Mouse (Mus musculus) cerebellum, adult (tissue): ENCODE measurements at regions not wholly inside any gene's neighbourhood (a gene's known extent, or its start where the extent isn't known, plus 50 kb on each side); places are given as distances from the start of the nearest gene placed in this dataset.

Experiments used
- ATAC-seq: cut with Nextera tagmentation; 2 replicates; pipeline ENCODE4 v1.9.2; 2017; ENCODE audit warnings: mild to moderate bottlenecking, moderate library complexity, mixed read lengths; ENCODE audit not compliant: insufficient number of reproducible peaks, low FRiP score, low TSS enrichment

DNA sequence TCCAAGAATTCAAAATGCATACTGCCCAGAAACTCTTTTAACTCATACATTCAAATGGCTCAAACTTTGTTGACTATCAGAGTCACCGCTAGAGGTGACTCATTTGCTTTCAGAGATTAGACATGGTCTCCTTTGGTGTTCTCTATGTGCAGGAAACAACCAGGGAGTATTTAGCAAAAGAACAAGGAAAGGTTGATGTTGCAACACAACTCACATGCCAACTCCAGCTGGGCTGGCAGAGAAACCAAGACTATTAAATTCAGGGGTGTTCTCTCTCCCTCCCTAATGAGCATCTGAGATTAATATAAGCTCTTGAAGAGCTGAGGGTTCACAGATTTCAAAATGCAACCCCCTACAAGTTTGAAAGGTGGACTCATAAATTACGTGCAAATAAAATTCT is 262.0 kb upstream of the N6amt1 start:
- ATAC-seq = no peak

- ATAC-seq = no peak
Observed at GRCm38 (mm10) chr16:87089322-87089721, 264.7 kb upstream of the N6amt1 start.

DNA sequence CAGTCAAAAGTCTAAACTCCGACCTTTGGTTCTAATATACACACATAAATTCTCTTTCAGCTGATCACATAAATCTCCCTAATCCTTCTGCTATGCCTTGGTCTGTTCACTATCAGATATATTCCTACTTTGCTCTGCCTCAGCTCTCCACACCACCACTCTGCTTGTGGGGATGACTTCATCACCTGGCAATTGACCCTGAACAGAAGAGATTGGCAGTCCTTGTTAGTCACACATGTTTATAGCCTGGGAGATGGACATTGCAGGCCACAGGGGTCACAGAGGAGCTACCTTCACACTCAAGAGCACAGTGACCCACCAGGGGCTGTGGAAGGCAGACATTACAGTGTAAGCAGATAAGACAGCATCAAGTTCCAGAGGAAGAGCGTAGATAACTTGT is 270.5 kb upstream of the N6amt1 start:
- no peak for ATAC-seq

- ATAC-seq = no peak
Observed at GRCm38 (mm10) chr16:87077385-87077784, 276.6 kb upstream of the N6amt1 start.

DNA sequence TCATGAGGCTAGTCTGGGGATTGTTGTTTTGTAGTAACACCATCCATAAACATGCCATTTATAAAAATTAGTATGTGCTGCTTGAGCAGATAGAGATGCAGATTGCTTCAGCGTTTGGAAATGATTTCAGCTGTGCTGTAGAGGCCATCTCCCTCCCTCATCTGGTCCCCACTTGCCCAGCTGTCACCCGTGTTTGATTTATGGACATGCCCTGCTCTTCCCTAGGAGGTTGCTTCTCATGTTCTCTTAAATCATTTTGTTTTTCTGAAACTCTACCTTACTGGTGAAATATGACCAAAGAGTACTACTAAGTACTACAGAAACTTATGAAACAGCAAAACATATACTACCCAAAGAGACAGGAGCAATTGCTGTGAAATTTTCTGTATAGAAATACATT is 284.7 kb upstream of the N6amt1 start:
- ATAC-seq = no peak

- ATAC-seq = no peak
Observed at GRCm38 (mm10) chr16:87067981-87068380, 286.0 kb upstream of the N6amt1 start.

DNA sequence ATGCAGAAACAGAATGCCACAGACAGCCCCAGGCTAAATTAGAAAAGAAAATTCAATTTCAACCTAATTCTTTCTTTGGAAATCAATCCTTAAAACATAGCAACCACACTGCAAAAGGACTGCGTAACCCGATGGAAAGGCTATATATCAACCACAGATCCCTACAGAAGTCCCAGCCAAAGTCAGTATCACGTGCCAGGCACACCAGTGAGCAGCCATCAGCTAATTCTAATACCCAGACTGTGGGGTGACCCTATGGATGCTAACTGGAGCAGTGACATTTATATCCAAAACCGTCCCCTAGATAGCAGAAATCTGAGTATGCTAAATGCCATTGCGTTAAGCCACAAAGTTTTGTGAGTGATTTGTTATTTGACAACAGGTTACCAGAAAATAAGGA is 286.5 kb upstream of the N6amt1 start:
- ATAC-seq = no peak

GRCm38 (mm10) chr16:87060473-87060872 is 293.5 kb upstream of the N6amt1 start:
- ATAC-seq = peak; percentile 26; the same call in 1 of the 2 replicates

DNA sequence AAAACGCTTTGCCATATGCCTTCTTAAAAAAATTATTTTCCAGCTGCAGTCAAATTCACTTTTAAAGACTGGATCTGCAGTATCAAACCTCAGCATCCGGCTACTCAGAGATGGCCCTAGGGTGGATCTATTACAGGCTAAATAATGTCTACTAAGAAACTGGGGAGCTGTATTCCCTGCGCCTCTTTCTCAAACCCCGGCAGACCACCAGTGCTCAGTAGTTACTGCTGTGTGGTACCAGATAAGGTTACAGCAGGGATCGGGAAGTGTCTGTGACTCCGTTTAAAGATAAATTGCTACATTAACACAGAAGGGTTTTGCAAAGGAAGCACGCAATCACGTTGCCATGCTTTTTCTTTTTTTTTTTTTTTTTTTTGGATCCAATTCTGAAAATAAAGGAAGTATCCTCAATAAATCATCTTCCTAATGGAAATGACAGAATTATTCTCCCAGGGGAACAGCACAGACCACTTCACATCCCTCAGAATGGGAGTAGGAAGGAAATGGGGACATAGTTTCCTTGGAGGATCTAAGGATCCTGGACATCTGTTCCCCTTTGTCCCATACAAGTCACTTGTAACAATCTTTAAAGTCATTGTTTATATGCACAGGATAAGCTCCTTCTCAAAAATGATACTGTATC is 304.1 kb upstream of the N6amt1 start:
- ATAC-seq = no peak

- ATAC-seq = no peak
Observed at GRCm38 (mm10) chr16:87044773-87045561, 309.0 kb upstream of the N6amt1 start.

DNA sequence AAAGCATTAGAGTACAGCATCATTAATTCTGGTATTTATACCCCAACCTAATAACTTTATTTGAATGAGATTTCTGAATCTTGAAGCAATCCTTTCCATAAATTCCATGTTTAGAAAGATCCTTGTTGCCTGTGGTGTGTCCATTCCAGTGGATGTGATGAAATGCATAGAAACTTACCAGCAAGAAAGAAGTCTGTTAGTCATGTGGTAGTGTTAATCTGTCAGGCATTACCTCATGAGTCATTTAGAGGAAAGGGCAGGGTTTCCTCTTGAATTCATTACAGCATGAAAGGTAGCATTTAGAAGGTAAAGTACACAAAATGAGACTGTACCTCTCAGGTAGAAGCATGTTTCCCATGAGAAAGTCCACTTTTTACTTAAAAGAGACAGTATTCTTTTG is 310.3 kb upstream of the N6amt1 start:
- ATAC-seq = no peak

- ATAC-seq = no peak
Observed at GRCm38 (mm10) chr16:87040366-87040765, 313.6 kb upstream of the N6amt1 start.

DNA sequence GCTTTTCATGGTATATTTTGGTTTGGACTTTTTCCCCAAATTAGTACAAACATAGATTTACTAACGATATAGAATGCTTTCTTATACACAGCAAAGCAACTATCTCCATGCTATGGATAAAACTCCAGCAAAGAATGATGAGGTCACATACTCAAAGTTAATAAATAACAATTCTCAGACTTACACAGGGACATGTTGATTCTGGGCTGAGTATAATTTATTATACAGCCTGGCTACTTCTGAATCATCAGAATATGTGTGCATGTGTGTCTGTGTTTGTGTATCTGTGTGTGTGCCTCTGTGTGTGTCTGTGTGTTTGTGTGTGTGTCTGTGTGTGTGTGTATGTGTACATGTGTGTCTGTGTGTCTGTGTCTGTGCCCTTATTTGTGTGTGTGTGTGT is 314.1 kb upstream of the N6amt1 start:
- no peak for ATAC-seq

- no peak; the same call in 1 of the 2 replicates for ATAC-seq
Observed at GRCm38 (mm10) chr16:87037061-87037460, 316.9 kb upstream of the N6amt1 start.

GRCm38 (mm10) chr16:87031836-87032235 is 322.1 kb upstream of the N6amt1 start:
- no peak for ATAC-seq

GRCm38 (mm10) chr16:87028516-87029145 is 325.4 kb upstream of the N6amt1 start:
- no peak for ATAC-seq

DNA sequence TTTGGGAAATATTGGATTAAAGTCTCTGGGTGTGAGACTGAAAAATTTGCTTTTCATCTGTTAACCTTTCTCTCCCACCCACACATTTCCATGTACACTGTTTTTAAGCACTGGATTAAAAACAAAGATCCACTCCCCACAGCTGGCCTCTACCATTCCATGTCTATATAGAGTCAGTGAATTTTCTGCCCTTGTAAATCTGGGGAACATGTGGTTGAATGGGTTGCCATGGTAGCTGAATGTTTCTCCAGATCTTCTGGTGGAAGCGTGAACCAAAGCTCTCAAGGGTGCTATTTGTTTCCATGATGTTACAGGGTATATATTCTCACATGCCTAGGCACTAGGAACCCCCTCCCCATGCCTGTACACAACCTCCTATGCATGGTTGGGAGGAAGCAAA is 326.4 kb upstream of the N6amt1 start:
- no peak for ATAC-seq

GRCm38 (mm10) chr16:87022041-87022440 is 331.9 kb upstream of the N6amt1 start:
- no peak for ATAC-seq

GRCm38 (mm10) chr16:87017107-87017670 is 336.8 kb upstream of the N6amt1 start:
- no peak for ATAC-seq

DNA sequence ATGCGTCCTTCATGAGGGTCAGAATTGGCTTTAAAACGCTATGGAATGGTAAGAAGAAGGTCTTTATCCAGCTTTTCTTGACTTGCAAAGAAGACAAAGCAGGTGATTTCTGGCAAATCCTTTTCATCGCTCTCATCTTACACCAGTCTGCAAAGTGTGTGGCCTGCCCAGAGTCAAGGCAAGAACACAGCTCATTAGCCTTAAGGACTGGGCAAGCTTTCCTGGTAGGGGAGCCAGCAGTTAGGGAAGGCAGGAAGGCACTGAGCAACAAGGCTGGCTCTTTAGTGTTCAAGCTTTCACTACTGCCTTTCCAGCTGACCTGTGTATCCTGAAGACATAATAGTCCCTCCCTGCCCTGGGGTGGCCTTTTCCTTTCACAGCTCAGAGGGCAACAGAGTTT is 352.4 kb upstream of the N6amt1 start:
- no peak for ATAC-seq

DNA sequence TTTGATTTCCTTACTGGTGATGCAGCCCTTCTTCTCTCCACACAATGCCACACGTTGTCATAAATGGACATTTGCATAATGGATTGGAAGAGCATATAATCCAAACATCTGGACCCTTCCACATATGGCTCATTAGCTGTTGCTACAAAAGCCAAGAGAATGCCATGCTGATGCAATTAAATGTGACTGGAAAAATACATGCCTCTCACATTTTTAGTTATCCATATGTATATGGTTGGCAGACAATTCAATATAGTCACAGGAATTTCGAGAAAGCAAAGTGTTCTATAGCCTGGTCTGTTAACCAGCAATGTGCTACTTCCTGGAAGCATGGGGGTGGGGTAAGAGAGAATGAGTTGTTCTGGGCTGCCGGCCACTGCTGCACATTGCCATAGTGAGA is 352.9 kb upstream of the N6amt1 start:
- no peak for ATAC-seq
